Comparison of ENCODE assay signal across 9 mouse cellular contexts in the genomic region with DNA sequence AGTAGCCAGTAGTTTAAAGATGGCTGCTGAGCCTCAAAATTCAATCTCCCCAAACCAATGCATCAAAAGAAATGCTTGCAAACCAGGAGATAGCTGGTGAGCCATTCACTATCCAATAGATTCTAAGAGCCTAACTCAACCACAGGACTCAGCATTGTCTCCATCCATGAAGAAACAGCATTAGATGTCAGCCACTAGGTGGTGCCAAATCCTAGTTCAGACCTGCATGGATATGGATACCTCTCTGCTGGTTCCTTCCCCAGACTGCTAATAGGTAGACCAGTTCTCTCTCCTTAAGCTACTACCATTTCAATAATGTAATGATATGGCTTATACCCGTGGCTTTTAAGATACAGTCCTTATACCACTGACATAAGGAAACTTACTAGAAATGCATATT.
A peak's percentile ranks its signal among the peaks of the same experiment; 100 is the strongest.
DNase-seq lines count a peak whose midpoint lies in the region; ATAC-seq and TF ChIP-seq lines count a peak whose summit lies in the region.
"Had no signal": no experiment of that assay in that cellular context is flagged by ENCODE, and none has a peak within 500 bp of the region (broad histone marks: within the 10 kb centered on the region; RNA-seq: fewer than 3 reads in every experiment).

No protein-coding gene starts in this region.

- ATAC-seq in liver, embryonic 11.5 days (replicated peaks; ENCODE audit: low FRiP score): no peak; the same call in 1 of the 2 replicates
- peak; percentile 79 for ATAC-seq in cerebellum, adult (ENCODE audit: insufficient number of reproducible peaks, low FRiP score, low TSS enrichment)
- ATAC-seq in forebrain, embryonic 15.5 days (replicated peaks): peak; percentile 77
- ATAC-seq in hindbrain, postnatal 0 days: peak; percentile 81
- ATAC-seq in megakaryocyte progenitor cell, adult 5-6 weeks (replicated peaks; ENCODE audit: poor library complexity): peak; percentile 73

- no peaks in the 10 kb centered on the region for H3K4me1 ChIP-seq in liver, embryonic 11.5 days (replicated peaks; ENCODE audit: control insufficient read depth, insufficient read depth, low read length)
- peaks cover 24% of the 10 kb centered on the region for H3K4me1 ChIP-seq in forebrain, embryonic 15.5 days
- H3K4me1 ChIP-seq in hindbrain, postnatal 0 days (ENCODE audit: insufficient read depth, low read length): no peaks in the 10 kb centered on the region

- no peak overlapping the region for H3K4me3 ChIP-seq in liver, embryonic 11.5 days (ENCODE audit: low read depth, low read length)
- no peak overlapping the region for H3K4me3 ChIP-seq in forebrain, embryonic 15.5 days
- H3K4me3 ChIP-seq in hindbrain, postnatal 0 days (ENCODE audit: low read length): no peak overlapping the region
- H3K4me3 ChIP-seq: myocyte had no signal

- no peak overlapping the region for H3K4me2 ChIP-seq in liver, embryonic 11.5 days
- H3K4me2 ChIP-seq in forebrain, embryonic 15.5 days (replicated peaks): no peak overlapping the region
- no peak overlapping the region for H3K4me2 ChIP-seq in hindbrain, postnatal 0 days (ENCODE audit: low read depth, low read length)

- H3K9me3 ChIP-seq in liver, embryonic 11.5 days (ENCODE audit: control insufficient read depth, low read length): no peaks in the 10 kb centered on the region
- no peaks in the 10 kb centered on the region for H3K9me3 ChIP-seq in forebrain, embryonic 15.5 days
- H3K9me3 ChIP-seq in hindbrain, postnatal 0 days (ENCODE audit: low read length): no peaks in the 10 kb centered on the region

- DNase-seq in liver: peak; percentile 39
- DNase-seq in liver, embryonic 11.5 days (ENCODE audit: low spot score): no peak
- DNase-seq in hindbrain, postnatal 0 days (ENCODE audit: low spot score): peak; percentile 90
- peak; percentile 53 for DNase-seq in left cerebral cortex, adult 11 months (ENCODE audit: low spot score)
- peak; percentile 60 to 61 for DNase-seq in spleen, postnatal 36 days (ENCODE audit: low spot score in 2 of 2)

- no peak overlapping the region for H3K27ac ChIP-seq in liver, embryonic 11.5 days (ENCODE audit: low read depth, low read length)
- H3K27ac ChIP-seq in forebrain, embryonic 15.5 days (replicated peaks): no peak overlapping the region
- H3K27ac ChIP-seq in hindbrain, postnatal 0 days: no peak overlapping the region

- TF ChIP-seq CTCF in hindbrain, postnatal 0 days (IDR thresholded peaks at IDR 0.05; ENCODE audit: low read depth): peak; percentile 89

- 25% methylated on average over 1 of the region's 1 CpGs for WGBS in liver, embryonic 11.5 days
- 62% methylated on average over 1 of the region's 1 CpGs for WGBS in forebrain, embryonic 15.5 days
- 57% methylated on average over 1 of the region's 1 CpGs for WGBS in hindbrain, postnatal 0 days

- no peaks in the 10 kb centered on the region for H3K27me3 ChIP-seq in liver, embryonic 11.5 days (replicated peaks; ENCODE audit: control insufficient read depth, insufficient read depth, low read length)
- no peaks in the 10 kb centered on the region for H3K27me3 ChIP-seq in forebrain, embryonic 15.5 days
- no peaks in the 10 kb centered on the region for H3K27me3 ChIP-seq in hindbrain, postnatal 0 days (ENCODE audit: insufficient read depth, low read length)

- H3K36me3 ChIP-seq in liver, embryonic 11.5 days (ENCODE audit: control insufficient read depth, insufficient read depth, low read length): no peaks in the 10 kb centered on the region
- no peaks in the 10 kb centered on the region for H3K36me3 ChIP-seq in forebrain, embryonic 15.5 days
- no peaks in the 10 kb centered on the region for H3K36me3 ChIP-seq in hindbrain, postnatal 0 days (ENCODE audit: insufficient read depth, low read length)

- no peak overlapping the region for H3K9ac ChIP-seq in liver, embryonic 11.5 days (ENCODE audit: low read depth, low read length)
- no peak overlapping the region for H3K9ac ChIP-seq in forebrain, embryonic 15.5 days (replicated peaks)
- no peak overlapping the region for H3K9ac ChIP-seq in hindbrain, postnatal 0 days (replicated peaks; ENCODE audit: low read length)
